Mouse (Mus musculus) CH12.LX (cell line): ENCODE measurements around the gene Sema7a. TPM values are rescaled to one million over a fixed set of nuclear protein-coding genes. Genes with fewer than 3 reads are reported as not detected.

Experiments
- DNase-seq: peaks from one replicate; pipeline ENCODE4 v3.0.0-alpha.2; 2013; ENCODE audit errors: extremely low read depth
- H3K27ac ChIP-seq: 2 replicates; pipeline ENCODE4 v1.5.1; 2012; ENCODE audit warnings: low read depth, mild to moderate bottlenecking, control low read depth, moderate library complexity; ENCODE audit not compliant: insufficient read depth
- H3K27me3 ChIP-seq: replicated peaks from 2 replicates; pipeline ENCODE3; 2012; ENCODE audit warnings: inconsistent platforms
- H3K36me3 ChIP-seq, 2 experiments: replicated peaks in 1 of 2; 2 replicates each; pipeline versions ENCODE3 to v1.6.1; 2012; ENCODE audit warnings: inconsistent platforms in 1 of 2, low read length in 1 of 2, mild to moderate bottlenecking in 1 of 2, mixed read lengths in 1 of 2, moderate library complexity in 1 of 2; ENCODE audit not compliant: control insufficient read depth in 1 of 2, insufficient read depth in 1 of 2
- H3K4me1 ChIP-seq, 2 experiments: 2 replicates each; pipeline ENCODE4 v1.6.1; 2012; ENCODE audit warnings: inconsistent platforms in 1 of 2, moderate library complexity in 1 of 2; ENCODE audit not compliant: insufficient read depth in 2 of 2, control insufficient read depth in 1 of 2
- H3K4me2 ChIP-seq: 2 replicates; pipeline ENCODE4 v1.6.1; 2012; ENCODE audit warnings: low read depth, mild to moderate bottlenecking, control low read depth; ENCODE audit not compliant: poor library complexity, insufficient read depth, severe bottlenecking
- H3K4me3 ChIP-seq, 3 experiments: fragments of 150-350 bp in 1 of 3; sonication (generic) in 1 of 3; replicated peaks in 1 of 3; 2 replicates each; pipeline versions ENCODE3 to v1.5.1; 2011 to 2012; ENCODE audit warnings: low read depth in 2 of 3, low read length in 2 of 3, mild to moderate bottlenecking in 2 of 3, moderate library complexity in 2 of 3, control low read depth in 1 of 3, improper control_type of control experiment in 1 of 3, inconsistent platforms in 1 of 3, mixed read lengths in 1 of 3; ENCODE audit not compliant: poor library complexity in 1 of 3
- H3K79me2 ChIP-seq: replicated peaks from 2 replicates; pipeline ENCODE4 v1.6.1; 2012; ENCODE audit warnings: mild to moderate bottlenecking, moderate library complexity; ENCODE audit not compliant: control insufficient read depth, poor library complexity, insufficient read depth, severe bottlenecking; ENCODE audit errors: extremely low read depth
- H3K9ac ChIP-seq: 2 replicates; pipeline ENCODE4 v1.6.1; 2012; ENCODE audit warnings: low read depth, mild to moderate bottlenecking, control low read depth, moderate library complexity; ENCODE audit not compliant: insufficient read depth
- H3K9me3 ChIP-seq: replicated peaks from 2 replicates; pipeline ENCODE3; 2012; ENCODE audit warnings: low read length, inconsistent platforms, mixed read lengths
- BHLHE40 ChIP-seq: IDR thresholded peaks from 2 replicates; pipeline ENCODE4 v1.6.1; 2011; ENCODE audit warnings: mild to moderate bottlenecking, low read depth, low read length, improper control_type of control experiment
- CHD1 ChIP-seq: IDR thresholded peaks from 2 replicates; pipeline ENCODE4 v1.6.1; 2012; ENCODE audit warnings: low read depth, low read length, improper control_type of control experiment, inconsistent platforms
- CHD2 ChIP-seq: IDR thresholded peaks from 2 replicates; pipeline ENCODE4 v1.6.1; 2011; ENCODE audit warnings: low read length, improper control_type of control experiment
- CTCF ChIP-seq, 2 experiments: IDR thresholded peaks in 1 of 2; conservative IDR thresholded peaks in 1 of 2; 2 replicates each; pipeline ENCODE4 v1.5.1; 2011 to 2012; ENCODE audit warnings: low read depth in 2 of 2, low read length in 2 of 2, improper control_type of control experiment in 1 of 2, inconsistent platforms in 1 of 2, mild to moderate bottlenecking in 1 of 2, moderate library complexity in 1 of 2
- E2F4 ChIP-seq: IDR thresholded peaks from 2 replicates; pipeline ENCODE4 v1.6.1; 2011; ENCODE audit warnings: low read depth, low read length, improper control_type of control experiment; ENCODE audit not compliant: insufficient replicate concordance
- ELF1 ChIP-seq: IDR thresholded peaks from 2 replicates; pipeline ENCODE4 v1.6.1; 2014; ENCODE audit warnings: low read depth, mild to moderate bottlenecking, inconsistent platforms, low read length, improper control_type of control experiment
- EP300 ChIP-seq: IDR thresholded peaks from 2 replicates; pipeline ENCODE4 v1.6.1; 2011; ENCODE audit warnings: low read length, improper control_type of control experiment
- ETS1 ChIP-seq: conservative IDR thresholded peaks from 2 replicates; pipeline ENCODE4 v1.6.1; 2012; ENCODE audit warnings: low read depth, mild to moderate bottlenecking, inconsistent platforms, low read length, improper control_type of control experiment, moderate library complexity
- GABPA ChIP-seq: IDR thresholded peaks from 2 replicates; pipeline ENCODE4 v1.6.1; 2012; ENCODE audit warnings: low read depth, low read length, improper control_type of control experiment, inconsistent platforms; ENCODE audit not compliant: insufficient replicate concordance
- HCFC1 ChIP-seq: IDR thresholded peaks from 2 replicates; pipeline ENCODE4 v1.6.1; 2012; ENCODE audit warnings: low read depth, mild to moderate bottlenecking, inconsistent platforms, low read length, improper control_type of control experiment
- IRF4 ChIP-seq: IDR thresholded peaks from 2 replicates; pipeline ENCODE4 v1.6.1; 2014; ENCODE audit warnings: low read depth, mild to moderate bottlenecking, inconsistent platforms, low read length, improper control_type of control experiment
- JUN ChIP-seq: IDR thresholded peaks from 2 replicates; pipeline ENCODE4 v1.6.1; 2011; ENCODE audit warnings: low read depth, mild to moderate bottlenecking, low read length, improper control_type of control experiment, moderate library complexity; ENCODE audit not compliant: insufficient read depth
- JUND ChIP-seq: conservative IDR thresholded peaks from 2 replicates; pipeline ENCODE4 v1.6.1; 2011; ENCODE audit warnings: low read depth, low read length, improper control_type of control experiment
- KAT2A ChIP-seq: IDR thresholded peaks from 2 replicates; pipeline ENCODE4 v1.6.1; 2012; ENCODE audit warnings: low read length, improper control_type of control experiment, inconsistent platforms; ENCODE audit not compliant: insufficient replicate concordance
- MAFK ChIP-seq: IDR thresholded peaks from 2 replicates; pipeline ENCODE4 v1.6.1; 2011; ENCODE audit warnings: low read length, improper control_type of control experiment; ENCODE audit not compliant: insufficient replicate concordance
- MAX ChIP-seq: IDR thresholded peaks from 2 replicates; pipeline ENCODE4 v1.6.1; 2011; ENCODE audit warnings: low read length, improper control_type of control experiment
- MAZ ChIP-seq: IDR thresholded peaks from 2 replicates; pipeline ENCODE4 v1.6.1; 2012; ENCODE audit warnings: low read depth, mild to moderate bottlenecking, inconsistent platforms, low read length, improper control_type of control experiment, moderate library complexity
- MEF2A ChIP-seq: IDR thresholded peaks from 2 replicates; pipeline ENCODE4 v1.6.1; 2014; ENCODE audit warnings: low read depth, mild to moderate bottlenecking, inconsistent platforms, low read length, improper control_type of control experiment, borderline replicate concordance
- MXI1 ChIP-seq: IDR thresholded peaks from 2 replicates; pipeline ENCODE4 v1.6.1; 2011; ENCODE audit warnings: mild to moderate bottlenecking, low read depth, low read length, improper control_type of control experiment
- MYC ChIP-seq: IDR thresholded peaks from 2 replicates; pipeline ENCODE4 v1.6.1; 2011; ENCODE audit warnings: low read depth, mild to moderate bottlenecking, improper control_type of control experiment, low read length
- NELFE ChIP-seq: IDR thresholded peaks from 2 replicates; pipeline ENCODE4 v1.6.1; 2011; ENCODE audit warnings: low read depth, low read length, improper control_type of control experiment
- NRF1 ChIP-seq: IDR thresholded peaks from 2 replicates; pipeline ENCODE4 v1.6.1; 2014; ENCODE audit warnings: low read depth, mild to moderate bottlenecking, inconsistent platforms, low read length, improper control_type of control experiment, moderate library complexity
- PAX5 ChIP-seq: IDR thresholded peaks from 2 replicates; pipeline ENCODE4 v1.6.1; 2012; ENCODE audit warnings: low read length, inconsistent platforms, mixed read lengths
- POLR2A ChIP-seq: IDR thresholded peaks from 2 replicates; pipeline ENCODE4 v1.6.1; 2011; ENCODE audit warnings: low read depth, mild to moderate bottlenecking, improper control_type of control experiment, low read length
- POLR2AphosphoS2 ChIP-seq: IDR thresholded peaks from 2 replicates; pipeline ENCODE4 v1.6.1; 2011; ENCODE audit warnings: low read depth, low read length, improper control_type of control experiment
- RAD21 ChIP-seq: IDR thresholded peaks from 2 replicates; pipeline ENCODE4 v1.6.1; 2011; ENCODE audit warnings: low read depth, mild to moderate bottlenecking, low read length, improper control_type of control experiment, moderate library complexity
- RCOR1 ChIP-seq: conservative IDR thresholded peaks from 2 replicates; pipeline ENCODE4 v1.6.1; 2012; ENCODE audit warnings: low read depth, mild to moderate bottlenecking, inconsistent platforms, low read length, improper control_type of control experiment
- SIN3A ChIP-seq: IDR thresholded peaks from 2 replicates; pipeline ENCODE4 v1.6.1; 2012; ENCODE audit warnings: low read length, improper control_type of control experiment, inconsistent platforms
- SMC3 ChIP-seq: IDR thresholded peaks from 2 replicates; pipeline ENCODE4 v1.6.1; 2011; ENCODE audit warnings: low read depth, low read length, improper control_type of control experiment
- TBP ChIP-seq: conservative IDR thresholded peaks from 2 replicates; pipeline ENCODE4 v1.6.1; 2011; ENCODE audit warnings: low read depth, low read length, improper control_type of control experiment
- TCF12 ChIP-seq: IDR thresholded peaks from 2 replicates; pipeline ENCODE4 v1.6.1; 2014; ENCODE audit warnings: low read depth, mild to moderate bottlenecking, inconsistent platforms, low read length, improper control_type of control experiment
- UBTF ChIP-seq: IDR thresholded peaks from 2 replicates; pipeline ENCODE4 v1.6.1; 2012; ENCODE audit warnings: low read depth, mild to moderate bottlenecking, inconsistent platforms, low read length, improper control_type of control experiment, moderate library complexity
- USF1 ChIP-seq: IDR thresholded peaks from 2 replicates; pipeline ENCODE4 v1.6.1; 2014; ENCODE audit warnings: low read depth, mild to moderate bottlenecking, inconsistent platforms, low read length, improper control_type of control experiment
- USF2 ChIP-seq: conservative IDR thresholded peaks from 2 replicates; pipeline ENCODE4 v1.6.1; 2011; ENCODE audit warnings: low read depth, low read length, improper control_type of control experiment
- ZC3H11A ChIP-seq: IDR thresholded peaks from 2 replicates; pipeline ENCODE4 v1.6.1; 2012; ENCODE audit warnings: low read depth, mild to moderate bottlenecking, inconsistent platforms, low read length, improper control_type of control experiment
- ZKSCAN1 ChIP-seq: IDR thresholded peaks from 2 replicates; pipeline ENCODE4 v1.6.1; 2012; ENCODE audit warnings: low read depth, inconsistent platforms, low read length, improper control_type of control experiment, borderline replicate concordance
- ZMIZ1 ChIP-seq: IDR thresholded peaks from 2 replicates; pipeline ENCODE4 v1.6.1; 2012; ENCODE audit warnings: low read depth, mild to moderate bottlenecking, inconsistent platforms, low read length, improper control_type of control experiment
- ZNF384 ChIP-seq: IDR thresholded peaks from 2 replicates; pipeline ENCODE4 v1.6.1; 2012; ENCODE audit warnings: low read depth, low read length, improper control_type of control experiment, inconsistent platforms
- dilution Hi-C: fragments of 300-500 bp; cut with MboI; formaldehyde crosslinking; loops from 2 replicates; pipeline ENCODE4 v1.14.3; 2020; ENCODE audit warnings: low sequenced_read_pairs; ENCODE audit not compliant: extremely low pct_unique_long_range_greater_than_20kb, extremely low pct_ligation_motif_present
- in situ Hi-C: fragments of 300-500 bp; cut with MboI; formaldehyde crosslinking; loops from 3 replicates; pipeline ENCODE4 v1.14.3; 2019; ENCODE audit warnings: low sequenced_read_pairs, low pct_ligation_motif_present, low pct_unique_long_range_greater_than_20kb, mixed read lengths
- polyA plus RNA-seq: library from polyadenylated mRNA; unstranded; fragments of >175 nt; gene quantifications from 2 replicates; pipeline ENCODE4 v1.2.1, GENCODE M21; 2012; ENCODE audit warnings: low read depth; ENCODE audit not compliant: insufficient read length
- total RNA-seq, 2 experiments: library from RNA; depleted of rRNA; stranded (reverse); fragments of 300-350 nt in 1 of 2; fragments of >200 nt in 1 of 2; gene quantifications; 2 replicates each; pipeline ENCODE4 v1.2.3; 2012 to 2014

Sema7a gene
- total and polyA plus RNA-seq, 3 experiments: 88.6 to 181 (median 89.4) TPM

GRCm38 (mm10) chr9:57974221-57974620 lies 34.3 kb downstream of the Sema7a start:
- Histone ChIP-seq H3K79me2 (0 out of 2 replicates have a peak, but pooled peaks cover 2% of the 10 kb centered on the region), H3K9ac (peak overlapping the region; percentile 70), H3K36me3 (no peaks in the 10 kb centered on the region)
- in situ Hi-C loops: no loop called here
- TF ChIP-seq NELFE: peak; percentile 71; the same call in 1 of the 2 replicates
- TF ChIP-seq MYC: peak; percentile 87
- peak; percentile 67; the same call in 1 of the 2 replicates for TF ChIP-seq MXI1
- TF ChIP-seq GABPA: no peak
- 0 out of 2 replicates have a peak, but pooled peaks have one; percentile 78 for TF ChIP-seq CHD1
- peak; percentile 94 for TF ChIP-seq CHD2
- peak; percentile 81 for TF ChIP-seq JUN
- peak; percentile 99 for TF ChIP-seq IRF4
- TF ChIP-seq JUND: peak; percentile 84
- peak; percentile 99 for TF ChIP-seq EP300
- TF ChIP-seq ZMIZ1: peak; percentile 80
- TF ChIP-seq UBTF: peak; percentile 75; the same call in 1 of the 2 replicates
- TF ChIP-seq MAFK: peak; percentile 87
- TF ChIP-seq POLR2A: peak; percentile 71
- peak; percentile 94 for TF ChIP-seq RCOR1
- TF ChIP-seq RAD21: peak; percentile 13
- TF ChIP-seq ZC3H11A: no peak
- TF ChIP-seq BHLHE40: peak; percentile 95
- peak; percentile 44; the same call in 1 of the 2 replicates for TF ChIP-seq SMC3
- TF ChIP-seq ETS1: peak; percentile 91
- TF ChIP-seq KAT2A: peak; percentile 82; the same call in 1 of the 2 replicates
- peak; percentile 99 for TF ChIP-seq TCF12
- TF ChIP-seq TBP: 0 out of 2 replicates have a peak, but pooled peaks have one; percentile 64
- no peak for TF ChIP-seq ZKSCAN1
- TF ChIP-seq PAX5: no peak
- peak; percentile 92 for TF ChIP-seq MAZ
- TF ChIP-seq MAX: peak; percentile 82
- TF ChIP-seq NRF1: peak; percentile 35; the same call in 1 of the 2 replicates
- TF ChIP-seq MEF2A: peak; percentile 96
- TF ChIP-seq ELF1: no peak; the same call in 1 of the 2 replicates
- peak; percentile 90 for TF ChIP-seq SIN3A
- TF ChIP-seq USF1: no peak
- peak; percentile 36; the same call in 1 of the 2 replicates for TF ChIP-seq POLR2AphosphoS2
- no peak; the same call in 1 of the 2 replicates for TF ChIP-seq ZNF384
- TF ChIP-seq USF2: no peak
- no peak for TF ChIP-seq E2F4
- no peak for TF ChIP-seq CTCF (conservative IDR thresholded peaks at IDR 0.05 in 1 of 2, IDR thresholded peaks at IDR 0.05 in 1 of 2; ENCODE audit: low read depth in 2 of 2, low read length in 2 of 2)
- TF ChIP-seq HCFC1: no peak
- TF ChIP-seq, all 38 proteins: peak for 27
- Histone ChIP-seq H3K4me1 (peaks cover 65 to 97% of the 10 kb centered on the region in 2 experiments), H3K4me2 (peak overlapping the region; percentile 52; the same call in 1 of the 2 replicates), H3K9me3 (peaks cover 12% of the 10 kb centered on the region), H3K27me3 (no peaks in the 10 kb centered on the region), H3K4me3 (no peak overlapping the region), H3K27ac (peak overlapping the region; percentile 98)
- dilution Hi-C loops: no loop called here
- DNase-seq: peak; percentile 92
